Mouse (Mus musculus): ENCODE results near the gene Snrnp25. TPM values are rescaled to one million over a fixed set of nuclear protein-coding genes. Genes with fewer than 3 reads are reported as not detected.

Snrnp25 gene
- polyA plus RNA-seq, 1 experiment from 2014 or later: 51.8 TPM

GRCm38 (mm10) chr11:32256566-32256965 lies 51.4 kb downstream of the Snrnp25 start:
- no peak overlapping the region for H3K9ac ChIP-seq (replicated peaks)
- H3K9me3 ChIP-seq: no peaks in the 10 kb centered on the region
- H3K27me3 ChIP-seq: no peaks in the 10 kb centered on the region
- H3K4me1 ChIP-seq: no peaks in the 10 kb centered on the region
- no peak for ATAC-seq (replicated peaks)
- H3K36me3 ChIP-seq: peaks cover 15% of the 10 kb centered on the region
- no peak overlapping the region for H3K27ac ChIP-seq (replicated peaks)
- H3K4me3 ChIP-seq: no peak overlapping the region
- 89% methylated on average over 3 of the region's 3 CpGs for WGBS
- H3K4me2 ChIP-seq (replicated peaks): no peak overlapping the region

Other genes with a start within 250 kb of the Snrnp25 start
- 0.09 and 0.14 TPM in 2 replicates for gene 4930524B15Rik, start 239.8 kb upstream of the Snrnp25 start, polyA plus RNA-seq (2015; fragmentation: Nextera tagmentation; extraction: Ambion mirVana)
- gene Nsg2, start 205.0 kb upstream of the Snrnp25 start, polyA plus RNA-seq (2015; fragmentation: Nextera tagmentation; extraction: Ambion mirVana): 677 and 717 TPM in 2 replicates
- gene Il9r, start 5.1 kb upstream of the Snrnp25 start, polyA plus RNA-seq (2015; fragmentation: Nextera tagmentation; extraction: Ambion mirVana): not detected in 2 replicates
- gene Rhbdf1, start 16.9 kb downstream of the Snrnp25 start, polyA plus RNA-seq (2015; fragmentation: Nextera tagmentation; extraction: Ambion mirVana): 16.7 and 18.1 TPM in 2 replicates
- gene Mpg, start 21.1 kb downstream of the Snrnp25 start, polyA plus RNA-seq (2015; fragmentation: Nextera tagmentation; extraction: Ambion mirVana): 33.5 and 33.8 TPM in 2 replicates
- 50.9 and 51.4 TPM in 2 replicates for gene Nprl3, start 62.3 kb downstream of the Snrnp25 start, polyA plus RNA-seq (2015; fragmentation: Nextera tagmentation; extraction: Ambion mirVana)
- gene Hba-x, start 71.0 kb downstream of the Snrnp25 start, polyA plus RNA-seq (2015; fragmentation: Nextera tagmentation; extraction: Ambion mirVana): 24.0 and 37.2 TPM in 2 replicates
- gene Hba-a1, start 78.1 kb downstream of the Snrnp25 start, polyA plus RNA-seq (2015; fragmentation: Nextera tagmentation; extraction: Ambion mirVana): 2,103 and 2,256 TPM in 2 replicates
- gene Hbq1b, start 81.5 kb downstream of the Snrnp25 start, polyA plus RNA-seq (2015; fragmentation: Nextera tagmentation; extraction: Ambion mirVana): 1.6 and 2.5 TPM in 2 replicates
- gene Hba-a2, start 91.1 kb downstream of the Snrnp25 start, polyA plus RNA-seq (2015; fragmentation: Nextera tagmentation; extraction: Ambion mirVana): 5,603 and 5,963 TPM in 2 replicates
- gene Hbq1a, start 94.7 kb downstream of the Snrnp25 start, polyA plus RNA-seq (2015; fragmentation: Nextera tagmentation; extraction: Ambion mirVana): 0.69 and 1.1 TPM in 2 replicates
- 17.3 and 18.0 TPM in 2 replicates for gene Sh3pxd2b, start 142.4 kb downstream of the Snrnp25 start, polyA plus RNA-seq (2015; fragmentation: Nextera tagmentation; extraction: Ambion mirVana)
- gene Ubtd2, start 250.0 kb downstream of the Snrnp25 start, polyA plus RNA-seq (2015; fragmentation: Nextera tagmentation; extraction: Ambion mirVana): 65.0 and 65.5 TPM in 2 replicates